Mouse (Mus musculus) lung, embryonic 15.5 days (tissue): ENCODE measurements around the gene Ccdc183. TPM values are rescaled to one million over a fixed set of nuclear protein-coding genes. Genes with fewer than 3 reads are reported as not detected.

Experiments
- ATAC-seq: fragments of 200-750 bp; cut with Nextera tagmentation; 2 replicates; pipeline ENCODE4 v1.8.0; 2017; ENCODE audit warnings: moderate number of reproducible peaks, borderline replicate concordance; ENCODE audit not compliant: low FRiP score, low TSS enrichment; ENCODE audit errors: extremely low read depth
- H3K27ac ChIP-seq: fragments of 300-500 bp; sonication (generic); 2 replicates; pipeline ENCODE4 v1.5.1; 2015; ENCODE audit warnings: moderate library complexity, mild to moderate bottlenecking, inconsistent platforms
- H3K27me3 ChIP-seq: fragments of 300-500 bp; sonication (generic); 2 replicates; pipeline ENCODE4 v1.6.1; 2015; ENCODE audit warnings: inconsistent platforms
- H3K36me3 ChIP-seq: fragments of 300-500 bp; sonication (generic); 2 replicates; pipeline ENCODE4 v1.6.1; 2015; ENCODE audit warnings: inconsistent platforms
- H3K4me1 ChIP-seq: fragments of 300-500 bp; sonication (generic); 2 replicates; pipeline ENCODE4 v1.6.1; 2015; ENCODE audit warnings: inconsistent platforms
- H3K4me2 ChIP-seq: fragments of 300-500 bp; sonication (generic); 2 replicates; pipeline ENCODE4 v1.6.1; 2015; ENCODE audit warnings: inconsistent platforms, mild to moderate bottlenecking, moderate library complexity
- H3K4me3 ChIP-seq: fragments of 300-500 bp; sonication (generic); 2 replicates; pipeline ENCODE4 v1.5.1; 2015; ENCODE audit warnings: mild to moderate bottlenecking, inconsistent platforms
- H3K9ac ChIP-seq: fragments of 300-500 bp; sonication (generic); 2 replicates; pipeline ENCODE4 v1.6.1; 2015; ENCODE audit warnings: inconsistent platforms
- H3K9me3 ChIP-seq: fragments of 300-500 bp; sonication (generic); 2 replicates; pipeline ENCODE4 v1.6.1; 2016; ENCODE audit warnings: inconsistent platforms
- WGBS: fragments of 180-500 bp; shearing (Covaris S2); methylation state at CpG from one replicate; pipeline ENCODE4 v1.1.7; 2015; 5-methylcytosine and 5-hydroxymethylcytosine counted together
- polyA plus RNA-seq: library from polyadenylated mRNA; unstranded; fragments of >200 nt; fragmentation: Nextera tagmentation; extraction: Ambion mirVana; gene quantifications from 2 replicates; pipeline ENCODE4 v1.2.1, GENCODE M21; 2015

Gene Ccdc183
- polyA plus RNA-seq, 1 experiment from 2014 or later: 0.17 TPM

GRCm38 (mm10) chr2:25602526-25602925 is 15.0 kb downstream of the Ccdc183 start:
- H3K27me3 ChIP-seq: no peaks in the 10 kb centered on the region
- no peak overlapping the region for H3K27ac ChIP-seq
- no peak overlapping the region for H3K4me2 ChIP-seq
- H3K9me3 ChIP-seq: no peaks in the 10 kb centered on the region
- no peak overlapping the region for H3K9ac ChIP-seq
- peaks cover 13% of the 10 kb centered on the region for H3K4me1 ChIP-seq
- H3K36me3 ChIP-seq: peaks cover 57% of the 10 kb centered on the region
- ATAC-seq: no peak
- no peak overlapping the region for H3K4me3 ChIP-seq
- 92% methylated on average over 5 of the region's 5 CpGs for WGBS

- H3K9ac ChIP-seq: no peak overlapping the region
- WGBS: 79% methylated on average over 2 of the region's 2 CpGs
- H3K27ac ChIP-seq: no peak overlapping the region
- no peak overlapping the region for H3K4me3 ChIP-seq
- H3K4me1 ChIP-seq: no peaks in the 10 kb centered on the region
- peaks cover 81% of the 10 kb centered on the region for H3K36me3 ChIP-seq
- H3K27me3 ChIP-seq: no peaks in the 10 kb centered on the region
- H3K4me2 ChIP-seq: no peak overlapping the region
- no peaks in the 10 kb centered on the region for H3K9me3 ChIP-seq
- no peak for ATAC-seq
Observed at GRCm38 (mm10) chr2:25600037-25600436, 17.4 kb downstream of the Ccdc183 start.

- WGBS: 95% methylated on average over 1 of the region's 1 CpGs
- Histone ChIP-seq H3K27ac (no peak overlapping the region), H3K9ac (no peak overlapping the region), H3K27me3 (no peaks in the 10 kb centered on the region), H3K9me3 (no peaks in the 10 kb centered on the region), H3K4me2 (no peak overlapping the region), H3K4me1 (no peaks in the 10 kb centered on the region), H3K4me3 (no peak overlapping the region), H3K36me3 (peaks cover 89% of the 10 kb centered on the region)
- no peak for ATAC-seq
Observed at GRCm38 (mm10) chr2:25598749-25599148, 18.7 kb downstream of the Ccdc183 start.

DNA sequence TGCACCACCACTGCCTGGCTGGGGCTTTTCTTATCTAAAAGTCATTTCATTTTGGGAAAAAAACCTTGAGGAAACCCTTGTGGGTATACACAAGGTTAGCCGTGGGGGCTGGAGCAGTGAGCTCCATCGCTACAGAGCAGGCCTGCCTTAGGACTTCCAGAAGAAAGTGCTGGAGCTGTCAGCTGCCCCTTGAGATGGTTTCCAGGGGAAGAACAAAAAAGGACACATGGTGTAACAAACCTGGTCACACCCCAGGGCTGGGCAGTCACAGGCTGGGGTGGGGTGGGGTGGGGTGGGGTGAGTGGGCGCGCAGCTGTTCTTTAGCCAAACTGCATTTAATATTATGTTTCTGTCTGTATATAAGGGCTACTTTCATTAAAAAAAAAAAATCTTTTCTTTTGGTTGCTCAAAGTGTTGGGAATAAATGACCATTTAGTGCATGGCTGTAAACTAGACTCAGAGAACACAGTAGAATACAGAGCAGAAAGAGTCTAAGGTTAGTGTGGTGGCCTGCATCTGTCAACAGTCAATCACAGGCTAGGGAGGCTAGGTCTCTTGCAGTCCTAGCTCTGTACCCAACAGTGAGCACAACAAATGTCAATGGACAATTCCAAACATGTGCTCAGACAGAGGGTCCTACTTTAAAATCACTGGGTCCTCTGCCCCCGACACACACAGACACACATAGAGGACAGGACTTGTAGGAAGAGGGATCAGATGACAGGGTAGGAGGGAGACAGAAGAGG is 20.5 kb downstream of the Ccdc183 start:
- Histone ChIP-seq H3K9me3 (no peaks in the 10 kb centered on the region), H3K4me3 (no peak overlapping the region), H3K36me3 (peaks cover 94% of the 10 kb centered on the region), H3K4me2 (no peak overlapping the region), H3K9ac (no peak overlapping the region), H3K4me1 (no peaks in the 10 kb centered on the region), H3K27ac (no peak overlapping the region), H3K27me3 (no peaks in the 10 kb centered on the region)
- 95% methylated on average over 5 of the region's 5 CpGs for whole genome bisulfite sequencing
- ATAC-seq: no peak

GRCm38 (mm10) chr2:25591863-25592262 is 25.6 kb downstream of the Ccdc183 start:
- Histone ChIP-seq H3K9ac (no peak overlapping the region), H3K4me1 (no peaks in the 10 kb centered on the region), H3K27ac (no peak overlapping the region), H3K36me3 (peaks cover 83% of the 10 kb centered on the region), H3K9me3 (no peaks in the 10 kb centered on the region), H3K27me3 (no peaks in the 10 kb centered on the region), H3K4me3 (no peak overlapping the region), H3K4me2 (no peak overlapping the region)
- no peak for ATAC-seq
- WGBS: 87% methylated on average over 2 of the region's 2 CpGs

- H3K9me3 ChIP-seq: no peaks in the 10 kb centered on the region
- WGBS: 88% methylated on average over 8 of the region's 8 CpGs
- peaks cover 84% of the 10 kb centered on the region for H3K36me3 ChIP-seq
- no peak overlapping the region for H3K4me3 ChIP-seq
- ATAC-seq: no peak
- H3K4me2 ChIP-seq: no peak overlapping the region
- H3K4me1 ChIP-seq: no peaks in the 10 kb centered on the region
- H3K9ac ChIP-seq: no peak overlapping the region
- H3K27ac ChIP-seq: no peak overlapping the region
- H3K27me3 ChIP-seq: no peaks in the 10 kb centered on the region
Observed at GRCm38 (mm10) chr2:25588227-25588907, 29.1 kb downstream of the Ccdc183 start.

DNA sequence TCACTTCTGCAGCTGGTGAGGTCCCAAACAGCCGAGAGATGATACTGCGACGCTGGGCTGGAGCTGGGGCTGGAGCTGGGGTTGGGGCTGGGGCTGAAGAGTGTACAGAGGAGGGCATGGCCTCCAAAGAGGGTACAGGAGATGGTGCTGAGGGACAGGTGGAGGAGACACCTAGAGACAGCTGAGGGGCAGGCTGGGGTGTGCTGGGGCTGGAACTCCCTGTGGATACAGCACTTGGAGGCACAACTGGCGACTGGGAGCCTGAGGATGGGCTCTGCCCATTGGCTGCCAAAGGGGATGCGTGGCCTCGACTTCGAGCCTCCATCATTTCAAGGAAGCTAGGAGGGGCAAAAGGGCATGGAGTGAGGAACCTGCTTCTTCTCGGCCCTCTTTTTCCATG is 30.2 kb downstream of the Ccdc183 start:
- Histone ChIP-seq H3K4me1 (peaks cover 7% of the 10 kb centered on the region), H3K36me3 (peaks cover 75% of the 10 kb centered on the region), H3K4me2 (no peak overlapping the region), H3K27me3 (no peaks in the 10 kb centered on the region), H3K27ac (no peak overlapping the region), H3K9me3 (no peaks in the 10 kb centered on the region), H3K9ac (no peak overlapping the region), H3K4me3 (no peak overlapping the region)
- no peak for ATAC-seq
- 92% methylated on average over 8 of the region's 8 CpGs for WGBS

GRCm38 (mm10) chr2:25585601-25586000 is 31.9 kb downstream of the Ccdc183 start:
- 75% methylated on average over 3 of the region's 3 CpGs for WGBS
- Histone ChIP-seq H3K27ac (no peak overlapping the region), H3K27me3 (peaks cover 8% of the 10 kb centered on the region), H3K36me3 (peaks cover 58% of the 10 kb centered on the region), H3K9ac (no peak overlapping the region), H3K4me1 (peaks cover 21% of the 10 kb centered on the region), H3K9me3 (no peaks in the 10 kb centered on the region), H3K4me2 (no peak overlapping the region), H3K4me3 (no peak overlapping the region)
- ATAC-seq: no peak

DNA sequence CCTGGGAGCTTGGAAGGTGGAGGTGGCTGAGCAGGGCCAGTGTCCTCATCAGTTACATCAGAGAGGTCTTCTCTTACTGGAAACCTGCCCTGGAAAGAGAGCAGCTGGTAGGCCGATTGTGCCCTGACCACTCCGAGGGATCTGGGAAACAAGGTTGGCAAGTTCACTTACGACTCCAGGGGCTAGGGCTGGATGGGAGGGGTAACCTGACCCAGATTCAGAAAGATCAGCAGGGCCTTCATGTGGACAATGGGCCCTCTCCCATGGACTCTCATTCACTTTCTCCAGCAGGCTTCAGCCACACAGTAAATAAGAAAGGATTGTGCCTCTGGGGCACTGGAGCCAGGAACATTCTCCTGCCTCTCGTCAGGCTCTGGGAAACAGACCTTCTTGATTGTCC is 32.6 kb downstream of the Ccdc183 start:
- H3K27ac ChIP-seq: no peak overlapping the region
- no peak for ATAC-seq

DNA sequence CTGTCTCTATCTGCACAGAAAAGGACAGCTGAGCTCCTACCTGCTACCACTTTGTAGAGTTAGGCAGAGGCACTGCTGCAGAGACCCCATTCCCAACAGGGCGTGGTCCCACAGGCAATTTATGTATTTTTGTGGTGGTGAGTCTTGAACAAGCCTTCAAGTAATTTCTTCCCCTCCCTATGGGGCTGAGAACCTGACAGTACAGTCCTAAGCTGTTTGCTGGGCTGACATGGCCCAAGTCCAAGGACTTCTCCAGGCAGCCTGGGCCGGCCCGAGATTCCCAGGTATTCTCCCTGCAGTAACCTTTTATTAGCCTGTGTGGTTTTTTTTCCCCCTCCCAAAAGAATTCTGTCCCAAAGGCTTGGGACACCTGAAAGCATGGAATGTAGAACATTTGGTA is 33.3 kb downstream of the Ccdc183 start:
- H3K27me3 ChIP-seq: peaks cover 22% of the 10 kb centered on the region
- H3K4me2 ChIP-seq: no peak overlapping the region
- no peak overlapping the region for H3K4me3 ChIP-seq
- H3K9me3 ChIP-seq: no peaks in the 10 kb centered on the region
- no peak overlapping the region for H3K27ac ChIP-seq
- peaks cover 30% of the 10 kb centered on the region for H3K4me1 ChIP-seq
- ATAC-seq: no peak
- H3K36me3 ChIP-seq: peaks cover 49% of the 10 kb centered on the region
- WGBS: 82% methylated on average over 3 of the region's 3 CpGs
- H3K9ac ChIP-seq: no peak overlapping the region

More for the DNA sequence above, 32.6 kb downstream of the Ccdc183 start:
- peaks cover 53% of the 10 kb centered on the region for H3K36me3 ChIP-seq
- peaks cover 23% of the 10 kb centered on the region for H3K4me1 ChIP-seq
- no peak overlapping the region for H3K4me2 ChIP-seq
- H3K4me3 ChIP-seq: no peak overlapping the region
- H3K9me3 ChIP-seq: no peaks in the 10 kb centered on the region
- 85% methylated on average over 4 of the region's 4 CpGs for WGBS
- H3K27me3 ChIP-seq: peaks cover 15% of the 10 kb centered on the region
- H3K9ac ChIP-seq: no peak overlapping the region

- ATAC-seq: no peak
- WGBS: 54% methylated on average over 4 of the region's 4 CpGs
- H3K27ac ChIP-seq: no peak overlapping the region
- H3K27me3 ChIP-seq: peaks cover 28% of the 10 kb centered on the region
- H3K4me3 ChIP-seq: no peak overlapping the region
- H3K4me1 ChIP-seq: peaks cover 36% of the 10 kb centered on the region
- H3K36me3 ChIP-seq: peaks cover 46% of the 10 kb centered on the region
- no peaks in the 10 kb centered on the region for H3K9me3 ChIP-seq
- no peak overlapping the region for H3K9ac ChIP-seq
- no peak overlapping the region for H3K4me2 ChIP-seq
Observed at GRCm38 (mm10) chr2:25583571-25583970, 33.9 kb downstream of the Ccdc183 start.

DNA sequence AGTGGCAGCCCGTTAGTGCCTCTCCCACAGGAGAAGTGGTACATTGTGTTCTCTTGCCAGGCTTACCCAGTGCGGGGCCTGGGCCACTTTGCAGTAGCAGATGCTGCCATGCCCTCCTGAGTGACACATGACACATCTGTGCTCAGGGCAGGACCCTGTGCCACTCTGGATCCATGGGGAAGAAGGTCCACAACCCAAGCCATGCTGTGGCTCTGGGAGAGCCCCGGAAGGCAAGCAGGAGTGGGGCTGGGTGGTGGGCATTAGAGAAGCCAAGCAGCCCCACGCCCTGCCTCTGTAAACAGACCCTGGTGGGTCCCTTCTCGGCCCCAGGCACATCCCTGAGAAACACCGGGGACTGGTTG is 34.4 kb downstream of the Ccdc183 start:
- peaks cover 42% of the 10 kb centered on the region for H3K36me3 ChIP-seq
- no peak overlapping the region for H3K27ac ChIP-seq
- H3K9ac ChIP-seq: no peak overlapping the region
- ATAC-seq: no peak
- no peak overlapping the region for H3K4me2 ChIP-seq
- H3K4me1 ChIP-seq: peaks cover 40% of the 10 kb centered on the region
- H3K9me3 ChIP-seq: no peaks in the 10 kb centered on the region
- H3K4me3 ChIP-seq: no peak overlapping the region
- WGBS: 77% methylated on average over 6 of the region's 6 CpGs
- H3K27me3 ChIP-seq: peaks cover 33% of the 10 kb centered on the region
